22 mouse cellular contexts compared by ENCODE assay signal in the genomic region with DNA sequence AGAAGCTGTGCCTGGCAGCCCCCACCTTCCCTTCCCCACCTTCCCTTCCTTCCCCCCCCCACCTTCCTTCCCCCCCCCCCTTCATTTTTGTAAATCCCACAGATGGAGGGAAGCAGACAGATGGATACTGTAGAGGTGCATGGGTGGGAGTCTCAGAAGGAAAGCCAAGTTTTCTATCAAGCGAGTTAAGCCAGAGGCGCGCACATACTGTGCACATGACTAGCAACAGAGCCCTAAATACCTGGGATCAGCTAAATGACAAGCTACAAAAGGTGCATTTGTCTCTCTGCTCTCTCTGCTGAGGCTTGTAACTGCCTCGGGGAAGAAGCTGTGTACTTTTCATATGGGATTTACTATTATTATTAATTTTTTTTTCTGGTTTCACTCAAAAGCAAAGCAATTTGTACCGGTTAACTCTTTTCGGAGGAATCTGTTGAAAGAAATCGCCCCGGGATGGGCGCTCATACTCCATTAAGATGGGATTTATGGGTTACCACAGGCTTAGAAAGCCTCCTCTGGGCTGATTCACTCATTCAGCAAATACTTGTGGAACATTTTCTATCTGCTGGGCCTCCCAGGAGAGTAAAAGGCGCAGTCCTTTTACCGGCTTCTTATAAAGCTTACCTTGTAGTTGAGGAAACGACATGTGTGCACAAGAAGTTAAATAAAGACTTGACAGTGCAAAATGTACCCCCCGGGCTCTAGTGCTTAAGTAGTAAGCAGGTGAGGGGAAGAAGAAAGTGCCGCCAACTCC. TPM values are rescaled to one million over a fixed set of nuclear protein-coding genes. Genes with fewer than 3 reads are reported as not detected.
DNase-seq lines count a peak whose midpoint lies in the region; ATAC-seq and TF ChIP-seq lines count a peak whose summit lies in the region.
"Had no signal": no experiment of that assay in that cellular context is flagged by ENCODE, and none has a peak within 500 bp of the region (broad histone marks: within the 10 kb centered on the region; RNA-seq: fewer than 3 reads in every experiment).

No protein-coding gene starts in this region.

- no peak for TF ChIP-seq EP300 in lung, postnatal 0 days (IDR thresholded peaks at IDR 0.05)
- TF ChIP-seq EP300 in stomach, postnatal 0 days (optimal IDR thresholded peaks at IDR 0.05) = no peak

- H3K36me3 ChIP-seq in forebrain, embryonic 16.5 days (ENCODE audit: control insufficient read depth, insufficient read depth) = no peaks in the 10 kb centered on the region
- H3K36me3 ChIP-seq in forebrain, embryonic 10.5 days (replicated peaks) = no peaks in the 10 kb centered on the region
- no peaks in the 10 kb centered on the region for H3K36me3 ChIP-seq in lung, embryonic 14.5 days (ENCODE audit: insufficient read depth)
- H3K36me3 ChIP-seq in lung, postnatal 0 days (ENCODE audit: insufficient read depth, low read length) = no peaks in the 10 kb centered on the region
- no peaks in the 10 kb centered on the region for H3K36me3 ChIP-seq in embryonic facial prominence, embryonic 12.5 days
- H3K36me3 ChIP-seq in stomach, postnatal 0 days (ENCODE audit: control insufficient read depth, insufficient read depth, low read length) = no peaks in the 10 kb centered on the region
- H3K36me3 ChIP-seq: limb, embryonic 12.5 days; liver, embryonic 15.5 days; midbrain, embryonic 15.5 days had no signal

- no peak overlapping the region for H3K4me2 ChIP-seq in forebrain, embryonic 16.5 days (ENCODE audit: low read length)
- no peak overlapping the region for H3K4me2 ChIP-seq in lung, embryonic 14.5 days
- no peak overlapping the region for H3K4me2 ChIP-seq in lung, postnatal 0 days (replicated peaks; ENCODE audit: low read depth, low read length)
- H3K4me2 ChIP-seq in embryonic facial prominence, embryonic 12.5 days (replicated peaks) = no peak overlapping the region
- no peak overlapping the region for H3K4me2 ChIP-seq in stomach, postnatal 0 days (replicated peaks; ENCODE audit: low read depth)
- H3K4me2 ChIP-seq: limb, embryonic 12.5 days; liver, embryonic 15.5 days; midbrain, embryonic 15.5 days had no signal

- no peak overlapping the region for H3K9ac ChIP-seq in forebrain, embryonic 16.5 days (replicated peaks; ENCODE audit: low read depth, low read length)
- H3K9ac ChIP-seq in lung, embryonic 14.5 days = no peak overlapping the region
- H3K9ac ChIP-seq in lung, postnatal 0 days (replicated peaks; ENCODE audit: low read depth) = no peak overlapping the region
- no peak overlapping the region for H3K9ac ChIP-seq in embryonic facial prominence, embryonic 12.5 days
- no peak overlapping the region for H3K9ac ChIP-seq in stomach, postnatal 0 days (ENCODE audit: low read length)
- H3K9ac ChIP-seq: limb, embryonic 12.5 days; liver, embryonic 15.5 days; midbrain, embryonic 15.5 days had no signal

- no peaks in the 10 kb centered on the region for H3K4me1 ChIP-seq in forebrain, embryonic 16.5 days (replicated peaks; ENCODE audit: control insufficient read depth, insufficient read depth, low read length)
- H3K4me1 ChIP-seq in forebrain, embryonic 10.5 days = no peaks in the 10 kb centered on the region; the same call in 1 of the 2 replicates
- peaks cover 8% of the 10 kb centered on the region; the same call in 1 of the 2 replicates for H3K4me1 ChIP-seq in lung, embryonic 14.5 days (ENCODE audit: insufficient read depth)
- no peaks in the 10 kb centered on the region for H3K4me1 ChIP-seq in lung, postnatal 0 days (ENCODE audit: insufficient read depth, low read depth, low read length)
- H3K4me1 ChIP-seq in embryonic facial prominence, embryonic 12.5 days = peaks cover 2% of the 10 kb centered on the region
- no peaks in the 10 kb centered on the region for H3K4me1 ChIP-seq in stomach, postnatal 0 days (replicated peaks; ENCODE audit: control insufficient read depth, insufficient read depth)
- H3K4me1 ChIP-seq: midbrain, embryonic 15.5 days had no signal

- no peak overlapping the region for H3K4me3 ChIP-seq in forebrain, embryonic 16.5 days (replicated peaks; ENCODE audit: low read length)
- no peak overlapping the region for H3K4me3 ChIP-seq in forebrain, embryonic 10.5 days
- H3K4me3 ChIP-seq in lung, embryonic 14.5 days (ENCODE audit: low read depth, low read length) = no peak overlapping the region
- no peak overlapping the region for H3K4me3 ChIP-seq in lung, postnatal 0 days (ENCODE audit: low read depth, low read length)
- no peak overlapping the region for H3K4me3 ChIP-seq in embryonic facial prominence, embryonic 12.5 days
- no peak overlapping the region for H3K4me3 ChIP-seq in stomach, postnatal 0 days (ENCODE audit: low read depth, low read length)
- H3K4me3 ChIP-seq: left cerebral cortex, adult 2 months; limb, embryonic 12.5 days; liver, embryonic 15.5 days; midbrain, embryonic 15.5 days; myocyte had no signal

- H3K9me3 ChIP-seq in forebrain, embryonic 16.5 days (ENCODE audit: control insufficient read depth, low read length) = no peaks in the 10 kb centered on the region
- H3K9me3 ChIP-seq in forebrain, embryonic 10.5 days = no peaks in the 10 kb centered on the region
- H3K9me3 ChIP-seq in lung, embryonic 14.5 days (ENCODE audit: low read depth, low read length) = no peaks in the 10 kb centered on the region
- H3K9me3 ChIP-seq in lung, postnatal 0 days (ENCODE audit: low read length) = no peaks in the 10 kb centered on the region
- H3K9me3 ChIP-seq in embryonic facial prominence, embryonic 12.5 days = no peaks in the 10 kb centered on the region
- no peaks in the 10 kb centered on the region for H3K9me3 ChIP-seq in stomach, postnatal 0 days (ENCODE audit: control insufficient read depth, low read length)
- H3K9me3 ChIP-seq: limb, embryonic 12.5 days; liver, embryonic 15.5 days; midbrain, embryonic 15.5 days had no signal

- no peaks in the 10 kb centered on the region for H3K27me3 ChIP-seq in forebrain, embryonic 16.5 days (replicated peaks; ENCODE audit: control insufficient read depth, insufficient read depth, low read length)
- H3K27me3 ChIP-seq in forebrain, embryonic 10.5 days (ENCODE audit: poor library complexity, severe bottlenecking) = peaks cover 2% of the 10 kb centered on the region
- H3K27me3 ChIP-seq in lung, embryonic 14.5 days (ENCODE audit: insufficient read depth, low read length) = no peaks in the 10 kb centered on the region
- no peaks in the 10 kb centered on the region for H3K27me3 ChIP-seq in lung, postnatal 0 days (replicated peaks; ENCODE audit: insufficient read depth, low read length)
- H3K27me3 ChIP-seq in embryonic facial prominence, embryonic 12.5 days = no peaks in the 10 kb centered on the region
- no peaks in the 10 kb centered on the region for H3K27me3 ChIP-seq in stomach, postnatal 0 days (ENCODE audit: control insufficient read depth, insufficient read depth, low read length)
- H3K27me3 ChIP-seq: limb, embryonic 12.5 days; midbrain, embryonic 15.5 days had no signal

- 78% methylated on average over 14 of the region's 14 CpGs for WGBS in forebrain, embryonic 16.5 days
- 86% methylated on average over 14 of the region's 14 CpGs for WGBS in forebrain, embryonic 10.5 days
- 60% methylated on average over 14 of the region's 14 CpGs for WGBS in lung, embryonic 14.5 days
- 60% methylated on average over 14 of the region's 14 CpGs for WGBS in lung, postnatal 0 days
- WGBS in embryonic facial prominence, embryonic 12.5 days = 74% methylated on average over 14 of the region's 14 CpGs
- 49% methylated on average over 14 of the region's 14 CpGs for WGBS in stomach, postnatal 0 days

- DNase-seq in forebrain, embryonic 10.5 days (ENCODE audit: extremely low spot score, low spot score) = no peak
- peak; percentile 18 for DNase-seq in lung, embryonic 14.5 days
- DNase-seq in lung, postnatal 0 days (ENCODE audit: low spot score) = no peak
- no peak for DNase-seq in stomach, postnatal 0 days (ENCODE audit: low spot score)
- no peak for DNase-seq in layer of hippocampus, adult 18-20 months (ENCODE audit: low spot score in 2 of 2)
- DNase-seq: cerebellum, adult 9-11 months; gastrocnemius, postnatal 10 days; heart, adult 18-20 months; kidney, adult 2 months; kidney, postnatal 25 days; layer of hippocampus, adult 9-11 months; lung, postnatal 36 days; right cerebral cortex, postnatal 14 days; spleen, adult 18-20 months; thymus, adult 18-20 months had no signal

- peak; percentile 66; the same call in 1 of the 2 replicates for ATAC-seq in forebrain, embryonic 16.5 days
- no peak for ATAC-seq in lung, embryonic 14.5 days (ENCODE audit: insufficient read depth)
- ATAC-seq in lung, postnatal 0 days = no peak
- 0 out of 2 replicates have a peak, but pooled peaks have one; percentile 67 for ATAC-seq in embryonic facial prominence, embryonic 12.5 days (ENCODE audit: insufficient number of reproducible peaks, insufficient read depth, low FRiP score, low TSS enrichment)
- peak; percentile 45; the same call in 1 of the 2 replicates for ATAC-seq in stomach, postnatal 0 days (ENCODE audit: low FRiP score, low TSS enrichment)
- ATAC-seq: midbrain, embryonic 15.5 days had no signal

- H3K27ac ChIP-seq in forebrain, embryonic 16.5 days (ENCODE audit: low read length) = no peak overlapping the region
- no peak overlapping the region for H3K27ac ChIP-seq in forebrain, embryonic 10.5 days
- no peak overlapping the region for H3K27ac ChIP-seq in lung, embryonic 14.5 days (ENCODE audit: low read depth)
- no peak overlapping the region for H3K27ac ChIP-seq in lung, postnatal 0 days (ENCODE audit: low read length)
- no peak overlapping the region for H3K27ac ChIP-seq in embryonic facial prominence, embryonic 12.5 days
- H3K27ac ChIP-seq in stomach, postnatal 0 days (replicated peaks) = no peak overlapping the region
- H3K27ac ChIP-seq: left cerebral cortex, adult 2 months; limb, embryonic 12.5 days; liver, embryonic 15.5 days; midbrain, embryonic 15.5 days had no signal

- no peak for TF ChIP-seq CTCF in lung, embryonic 14.5 days (IDR thresholded peaks at IDR 0.05; ENCODE audit: low read depth)
- TF ChIP-seq CTCF in lung, postnatal 0 days (IDR thresholded peaks at IDR 0.05) = no peak
- TF ChIP-seq CTCF in stomach, postnatal 0 days (IDR thresholded peaks at IDR 0.05; ENCODE audit: low read depth) = no peak

RNA-seq across cellular contexts. Expression of gene Arhgap29, which starts 54.3 kb away (rescaled TPM):
- polyA plus RNA-seq in forebrain, embryonic 16.5 days (2015; fragmentation: Nextera tagmentation; extraction: Ambion mirVana) = 18.3 and 27.8 TPM in 2 replicates
- 33.7 and 35.7 TPM in 2 replicates for polyA plus RNA-seq in forebrain, embryonic 10.5 days (2016; fragmentation: Nextera tagmentation; extraction: Ambion mirVana)
- polyA plus RNA-seq in lung, embryonic 14.5 days (2014; fragmentation: Nextera tagmentation; extraction: Ambion mirVana) = 66.2 and 71.3 TPM in 2 replicates
- polyA plus RNA-seq in lung, postnatal 0 days (2015; fragmentation: Nextera tagmentation; extraction: Ambion mirVana) = 56.8 and 67.2 TPM in 2 replicates
- 51.8 and 56.0 TPM in 2 replicates for polyA plus RNA-seq in embryonic facial prominence, embryonic 12.5 days (2016; fragmentation: Nextera tagmentation; extraction: Ambion mirVana)
- polyA plus RNA-seq in stomach, postnatal 0 days (2015; fragmentation: Nextera tagmentation; extraction: Ambion mirVana) = 15.4 and 16.6 TPM in 2 replicates
- 10 to 100 TPM; 11.6 to 12.6 TPM for total RNA-seq in layer of hippocampus, adult 18-20 months (2021)

Comparison
In these comparisons a context has a peak if more than half of its experiments do, and no peak if none do; other contexts are left out.
1. ATAC-seq: peak in forebrain, embryonic 16.5 days (single experiment), embryonic facial prominence, embryonic 12.5 days (single experiment) and stomach, postnatal 0 days (single experiment); none in lung, embryonic 14.5 days (single experiment) and lung, postnatal 0 days (single experiment).